Mouse (Mus musculus) monocyte, adult 2 months (primary cell): ENCODE measurements at regions not wholly inside any gene's neighbourhood (a gene's known extent, or its start where the extent isn't known, plus 50 kb on each side); places are given as distances from the start of the nearest gene placed in this dataset.

Experiments used
- DNase-seq, 2 experiments: peaks; one replicate each; pipeline ENCODE4 v3.0.0; 2022; ENCODE audit warnings: low spot score in 2 of 2, low read depth in 1 of 2

- no peak for DNase-seq
These were observed 212.6 kb upstream of the Igfbp7 start for GRCm38 (mm10) chr5:77620402-77620801.

- DNase-seq, result no peak
These were observed 202.7 kb upstream of the Igfbp7 start for GRCm38 (mm10) chr5:77610496-77610895.

- DNase-seq, result no peak
These were observed 186.9 kb upstream of the Igfbp7 start for GRCm38 (mm10) chr5:77594719-77595118.

- no peak for DNase-seq
These were observed 181.4 kb upstream of the Igfbp7 start for GRCm38 (mm10) chr5:77589252-77589651.

- DNase-seq, result no peak
These were observed 173.9 kb upstream of the Igfbp7 start for GRCm38 (mm10) chr5:77581702-77582101.

GRCm38 (mm10) chr5:77581106-77581638, 173.3 kb upstream of the Igfbp7 start:
- DNase-seq, result no peak

- DNase-seq, result no peak
These were observed 172.2 kb upstream of the Igfbp7 start for GRCm38 (mm10) chr5:77579826-77580745.

- DNase-seq, result no peak
These were observed 169.0 kb upstream of the Igfbp7 start for GRCm38 (mm10) chr5:77576881-77577280.

GRCm38 (mm10) chr5:77575780-77576179, 167.9 kb upstream of the Igfbp7 start:
- DNase-seq, result no peak

GRCm38 (mm10) chr5:77570364-77570763, 162.5 kb upstream of the Igfbp7 start:
- no peak for DNase-seq

- DNase-seq, result no peak
These were observed 160.3 kb upstream of the Igfbp7 start for GRCm38 (mm10) chr5:77568121-77568520.

- DNase-seq, result no peak
These were observed 144.7 kb upstream of the Igfbp7 start for GRCm38 (mm10) chr5:77552580-77552979.

- no peak for DNase-seq
These were observed 144.2 kb upstream of the Igfbp7 start for GRCm38 (mm10) chr5:77552081-77552480.

GRCm38 (mm10) chr5:77546001-77546620, 138.3 kb upstream of the Igfbp7 start:
- no peak for DNase-seq

- no peak for DNase-seq
These were observed 124.6 kb upstream of the Igfbp7 start for GRCm38 (mm10) chr5:77532261-77533015.

GRCm38 (mm10) chr5:77530376-77530775, 122.5 kb upstream of the Igfbp7 start:
- no peak for DNase-seq

GRCm38 (mm10) chr5:77517252-77517651, 109.4 kb upstream of the Igfbp7 start:
- DNase-seq, result no peak

GRCm38 (mm10) chr5:77515448-77515847, 107.6 kb upstream of the Igfbp7 start:
- no peak for DNase-seq

GRCm38 (mm10) chr5:77502684-77503083, 94.8 kb upstream of the Igfbp7 start:
- no peak for DNase-seq

- DNase-seq, result no peak
These were observed 92.2 kb upstream of the Igfbp7 start for GRCm38 (mm10) chr5:77499949-77500460.

GRCm38 (mm10) chr5:77494601-77495000, 86.8 kb upstream of the Igfbp7 start:
- no peak for DNase-seq
